Mouse (Mus musculus): ENCODE results near the gene Samd1.
"Not testable (repeated sequence)": the region's sequence is repeated elsewhere in the genome, so short reads cannot be mapped to it uniquely, and the experiment has no call there.

The Samd1 gene

DNA sequence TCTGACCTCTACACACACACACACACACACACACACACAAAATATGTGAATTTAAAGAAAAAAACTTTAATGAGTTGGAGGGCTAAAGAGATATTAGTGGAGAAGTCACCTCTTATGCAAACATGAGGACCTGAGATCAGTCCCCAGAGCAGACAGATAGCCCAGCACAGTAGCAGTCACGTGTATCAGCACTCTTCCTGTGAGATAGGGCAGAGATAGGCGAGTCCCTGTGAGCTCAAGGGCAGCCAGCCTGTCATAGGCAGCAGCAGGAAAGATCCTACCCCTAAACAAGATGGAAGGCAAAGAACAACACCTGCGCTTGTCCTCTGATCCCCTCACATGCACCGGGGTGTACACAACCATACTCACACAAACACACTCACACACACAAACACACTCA, 15.0 kb upstream of the Samd1 start:
- in situ Hi-C loops (cut with MboI; ENCODE audit: low sequenced_read_pairs), result no loop called here

DNA sequence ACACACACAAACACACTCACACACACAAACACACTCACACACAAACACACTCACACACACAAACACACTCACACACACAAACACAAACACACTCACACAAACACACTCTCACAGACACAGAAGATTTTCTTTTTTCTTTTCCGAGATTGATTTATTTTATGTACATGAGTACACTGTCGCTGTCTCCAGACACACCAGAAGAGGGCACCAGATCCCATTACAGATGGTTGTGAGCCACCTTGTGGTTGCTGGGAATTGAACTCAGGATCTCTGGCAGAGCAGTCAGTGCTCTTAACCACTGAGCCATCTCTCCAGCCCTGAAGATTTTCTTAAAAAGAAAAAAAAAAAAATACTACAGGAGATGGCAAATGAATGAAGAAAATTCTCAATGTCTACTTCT, 14.2 kb upstream of the Samd1 start:
- in situ Hi-C loops (cut with MboI; ENCODE audit: low sequenced_read_pairs), result not testable (repeated sequence)

DNA sequence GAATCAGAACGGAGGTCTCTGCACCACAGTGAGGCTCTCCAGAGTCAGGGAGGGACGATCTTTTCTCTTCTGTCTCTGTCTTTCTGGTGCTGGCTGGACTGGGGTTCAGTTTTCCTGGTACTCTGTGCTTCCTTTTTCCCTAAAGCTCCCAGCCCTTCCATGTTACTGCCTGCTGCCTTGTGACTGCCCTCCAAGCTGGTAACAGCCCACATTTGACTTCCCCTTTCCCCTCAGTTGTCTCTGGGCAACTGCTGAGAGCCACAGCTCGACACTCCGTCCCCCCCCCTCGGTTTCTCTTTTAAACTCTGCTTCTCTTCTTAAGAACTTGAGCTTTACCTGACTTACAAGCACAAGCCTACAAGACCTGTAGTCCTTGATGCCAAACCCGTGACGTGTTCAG, 8.2 kb upstream of the Samd1 start:
- in situ Hi-C loops (cut with MboI; ENCODE audit: low sequenced_read_pairs), result no loop called here

DNA sequence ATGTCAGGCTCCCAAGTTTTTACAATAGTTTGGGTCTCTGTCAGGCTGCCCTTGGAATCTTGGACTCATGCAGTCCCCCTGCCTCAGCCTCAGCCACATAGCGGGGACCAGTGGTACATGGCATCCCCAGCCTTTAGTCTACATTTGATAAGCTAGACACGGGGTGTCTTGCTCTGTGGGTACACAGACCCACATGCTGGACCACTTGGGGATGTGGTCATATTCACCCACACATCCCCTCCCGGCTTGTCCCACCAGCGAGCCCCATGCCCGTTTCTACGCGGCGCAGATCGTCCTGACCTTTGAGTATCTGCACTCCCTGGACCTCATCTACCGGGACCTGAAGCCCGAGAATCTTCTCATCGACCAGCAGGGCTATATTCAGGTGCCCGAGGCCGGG, 7.3 kb upstream of the Samd1 start:
- in situ Hi-C loops (cut with MboI; ENCODE audit: low sequenced_read_pairs), result no loop called here

DNA sequence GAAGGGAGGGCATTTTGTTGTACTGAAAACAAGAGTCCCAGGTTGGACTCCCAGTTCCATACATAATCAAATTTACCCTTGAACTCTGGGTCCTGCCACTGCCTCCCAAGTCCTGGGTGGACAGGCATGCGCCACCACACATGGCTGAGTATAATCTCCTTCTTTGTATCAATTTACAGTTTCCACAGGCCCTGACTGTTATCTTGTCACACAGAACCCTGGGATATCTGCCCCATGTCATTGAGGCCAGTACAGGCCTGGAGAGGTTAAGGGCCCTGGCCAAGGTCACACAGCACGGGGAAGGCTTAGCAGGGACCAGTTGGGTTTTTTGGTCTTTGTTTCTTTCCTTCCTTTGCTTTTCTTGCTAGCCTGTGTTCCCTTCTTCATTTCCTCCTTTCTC, 5.0 kb upstream of the Samd1 start:
- in situ Hi-C loops (cut with MboI; ENCODE audit: low sequenced_read_pairs), result no loop called here

DNA sequence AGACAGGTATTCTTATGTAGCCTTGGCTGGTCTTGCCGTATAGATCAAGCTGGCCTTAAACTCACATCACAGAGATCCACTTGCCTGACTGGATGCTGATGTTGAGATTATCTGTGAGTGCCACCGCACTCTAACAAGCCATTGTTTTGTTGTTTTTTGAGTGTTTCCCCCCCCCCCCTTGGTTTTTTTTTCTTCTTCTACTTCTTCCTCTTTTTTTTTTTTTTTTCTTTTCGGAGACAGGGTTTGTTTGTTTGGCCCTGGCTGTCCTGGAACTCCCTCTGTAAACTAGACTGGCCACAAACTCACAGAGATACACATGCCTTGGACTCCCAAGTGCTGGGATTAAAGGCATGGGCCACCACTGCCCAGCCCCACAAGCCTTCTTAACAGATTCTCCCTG, 3.4 kb upstream of the Samd1 start:
- in situ Hi-C loops (cut with MboI; ENCODE audit: low sequenced_read_pairs), result no loop called here

DNA sequence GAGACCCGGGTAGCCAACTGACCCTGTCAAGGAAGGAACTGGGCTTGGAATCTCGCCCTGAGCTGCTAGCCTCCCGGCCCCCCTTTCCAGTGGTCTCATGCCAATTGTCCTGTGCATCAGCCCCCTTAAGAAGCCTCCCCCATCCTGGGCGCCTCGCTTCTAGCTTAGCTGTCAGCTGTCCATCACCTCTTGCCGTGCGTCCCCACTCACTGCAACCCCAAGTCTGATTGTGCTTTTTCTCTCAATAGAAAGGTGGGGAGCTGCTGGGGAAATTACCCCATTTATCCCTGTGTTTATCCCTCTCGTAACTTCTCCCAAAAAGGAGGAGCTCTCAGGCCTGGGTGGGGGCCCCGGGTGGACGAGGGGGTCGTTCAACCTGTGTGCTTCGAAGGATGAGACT, 1.5 kb upstream of the Samd1 start:
- in situ Hi-C loops (cut with MboI; ENCODE audit: low sequenced_read_pairs), result no loop called here

DNA sequence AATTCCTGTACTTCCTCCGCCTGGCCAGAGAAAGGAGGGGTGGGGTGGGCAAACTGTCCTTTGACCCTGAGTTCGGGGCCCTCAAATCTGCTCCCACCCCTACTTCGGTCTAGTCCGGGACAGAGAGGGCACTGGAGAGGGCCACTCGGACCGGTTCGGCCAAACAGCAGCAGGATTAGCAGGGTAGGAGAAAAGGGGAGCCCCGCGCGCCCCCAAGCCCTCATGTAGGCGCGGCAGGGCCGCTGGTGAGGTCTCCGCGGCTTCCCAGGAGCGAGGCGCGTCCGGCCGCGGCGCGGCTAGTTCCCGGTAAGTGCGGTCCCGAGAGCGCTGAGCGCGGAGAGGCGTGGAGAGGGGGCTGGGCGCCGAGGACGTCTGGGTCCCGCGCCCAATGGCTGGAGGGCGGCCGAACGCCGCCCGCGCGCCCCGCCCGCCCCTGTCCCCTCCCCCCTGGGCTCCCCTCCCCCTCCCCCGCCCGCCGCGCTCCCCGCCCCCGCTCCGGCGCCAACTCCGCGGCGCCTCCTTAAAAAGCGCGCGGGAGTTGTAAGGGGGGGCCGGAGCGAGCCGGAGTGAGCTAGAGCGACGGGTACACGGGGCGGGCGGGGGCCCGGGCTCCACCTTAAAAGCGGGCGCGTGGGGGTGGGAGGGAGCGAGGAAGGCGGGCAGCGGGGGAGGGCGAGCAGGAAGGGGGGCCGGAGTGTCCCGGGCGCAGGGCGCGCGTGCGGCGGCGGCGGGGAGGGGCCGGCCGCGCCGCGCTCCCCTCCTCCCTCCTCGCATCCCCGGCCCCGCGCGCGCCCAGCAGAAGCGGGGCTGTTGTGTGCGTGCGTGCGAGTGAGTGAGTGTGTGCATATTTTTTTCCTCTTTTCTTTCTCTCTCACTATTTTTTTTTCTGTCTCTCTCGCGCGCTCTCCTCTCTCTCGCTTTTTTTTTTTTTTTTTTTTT, 636 bp upstream of the Samd1 start:
- in situ Hi-C loops (cut with MboI; ENCODE audit: low sequenced_read_pairs), result no loop called here

DNA sequence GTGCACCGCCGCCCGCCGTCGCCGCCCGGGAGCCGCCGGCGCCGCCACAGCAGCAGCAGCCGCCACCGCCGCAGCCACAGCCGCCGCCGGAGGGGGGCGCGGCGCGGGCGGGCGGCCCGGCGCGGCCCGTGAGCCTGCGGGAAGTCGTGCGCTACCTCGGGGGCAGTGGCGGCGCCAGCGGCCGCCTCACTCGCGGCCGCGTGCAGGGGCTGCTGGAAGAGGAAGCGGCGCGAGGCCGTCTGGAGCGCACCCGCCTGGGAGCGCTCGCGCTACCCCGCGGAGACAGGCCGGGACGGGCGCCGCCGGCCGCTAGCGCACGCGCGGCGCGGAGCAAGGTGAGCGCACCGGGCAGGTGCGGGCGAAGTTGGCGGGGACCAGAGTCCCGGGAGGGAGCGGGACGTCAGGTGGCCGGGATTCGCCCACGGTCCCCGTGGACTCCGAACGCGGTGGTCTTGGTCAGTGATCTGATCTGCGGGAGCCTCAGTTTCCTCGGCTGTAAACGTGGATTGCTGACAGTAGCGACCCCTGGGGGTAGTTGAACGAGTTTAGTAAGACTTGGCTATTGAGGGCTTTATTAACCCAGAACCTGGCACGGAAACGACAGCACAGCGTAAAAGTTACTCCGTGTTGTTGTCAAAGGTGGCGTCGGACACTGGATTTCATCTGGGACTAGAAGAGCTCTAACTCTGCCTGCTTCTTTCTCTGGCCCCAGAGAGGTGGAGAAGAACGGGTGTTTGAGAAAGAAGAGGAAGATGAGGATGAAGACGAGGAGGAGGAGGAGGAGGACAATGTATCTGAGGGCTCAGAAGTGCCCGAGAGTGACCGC, 972 bp downstream of the Samd1 start:
- in situ Hi-C loops (cut with MboI; ENCODE audit: low sequenced_read_pairs), result no loop called here

DNA sequence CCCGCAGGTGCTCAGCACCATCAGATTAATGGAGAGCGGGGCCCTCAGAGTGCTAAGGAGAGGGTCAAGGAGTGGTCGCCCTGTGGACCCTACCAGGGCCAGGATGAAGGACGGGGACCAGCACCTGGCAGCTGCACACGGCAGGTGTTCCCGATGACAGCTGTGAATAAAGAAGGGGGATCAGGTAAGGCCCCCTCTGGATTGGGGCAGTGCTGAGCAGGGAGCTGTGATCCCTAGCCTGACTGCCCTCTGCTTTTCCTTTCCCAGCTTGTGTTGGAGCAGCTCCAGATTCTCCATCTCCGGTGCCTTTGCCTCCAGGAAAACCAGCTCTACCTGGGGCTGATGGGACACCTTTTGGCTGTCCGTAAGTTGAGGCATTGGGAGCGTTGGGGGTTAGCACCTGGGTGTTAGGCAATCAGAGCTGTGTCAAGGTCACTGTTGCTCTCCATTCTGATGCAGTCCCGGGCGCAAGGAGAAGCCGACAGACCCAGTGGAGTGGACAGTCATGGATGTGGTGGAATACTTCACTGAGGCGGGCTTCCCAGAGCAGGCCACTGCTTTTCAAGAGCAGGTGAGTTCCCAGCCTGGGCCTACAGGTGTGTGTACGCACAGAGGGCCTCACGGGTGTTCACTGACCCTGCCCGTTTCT, 1.7 kb downstream of the Samd1 start:
- in situ Hi-C loops (cut with MboI; ENCODE audit: low sequenced_read_pairs), result no loop called here

DNA sequence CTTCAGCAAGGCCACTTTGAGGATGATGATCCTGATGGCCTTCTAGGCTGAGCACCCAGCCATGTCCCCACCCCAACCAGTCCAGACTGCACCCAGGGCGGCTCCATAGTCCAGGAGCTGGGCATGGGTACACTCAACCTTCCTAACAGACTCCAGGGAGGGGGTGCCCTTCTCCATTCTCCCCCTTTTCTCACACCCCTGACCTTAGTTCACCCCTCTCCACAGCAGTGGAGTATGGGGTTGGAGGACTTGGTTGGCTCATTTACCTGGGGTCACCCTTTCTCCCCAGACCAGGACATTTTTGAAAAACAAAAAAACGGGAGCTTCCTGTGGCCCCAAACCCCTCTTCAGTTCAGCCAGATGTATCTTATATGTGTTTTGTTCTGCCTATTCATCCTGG, 2.4 kb downstream of the Samd1 start:
- in situ Hi-C loops (cut with MboI; ENCODE audit: low sequenced_read_pairs), result no loop called here

DNA sequence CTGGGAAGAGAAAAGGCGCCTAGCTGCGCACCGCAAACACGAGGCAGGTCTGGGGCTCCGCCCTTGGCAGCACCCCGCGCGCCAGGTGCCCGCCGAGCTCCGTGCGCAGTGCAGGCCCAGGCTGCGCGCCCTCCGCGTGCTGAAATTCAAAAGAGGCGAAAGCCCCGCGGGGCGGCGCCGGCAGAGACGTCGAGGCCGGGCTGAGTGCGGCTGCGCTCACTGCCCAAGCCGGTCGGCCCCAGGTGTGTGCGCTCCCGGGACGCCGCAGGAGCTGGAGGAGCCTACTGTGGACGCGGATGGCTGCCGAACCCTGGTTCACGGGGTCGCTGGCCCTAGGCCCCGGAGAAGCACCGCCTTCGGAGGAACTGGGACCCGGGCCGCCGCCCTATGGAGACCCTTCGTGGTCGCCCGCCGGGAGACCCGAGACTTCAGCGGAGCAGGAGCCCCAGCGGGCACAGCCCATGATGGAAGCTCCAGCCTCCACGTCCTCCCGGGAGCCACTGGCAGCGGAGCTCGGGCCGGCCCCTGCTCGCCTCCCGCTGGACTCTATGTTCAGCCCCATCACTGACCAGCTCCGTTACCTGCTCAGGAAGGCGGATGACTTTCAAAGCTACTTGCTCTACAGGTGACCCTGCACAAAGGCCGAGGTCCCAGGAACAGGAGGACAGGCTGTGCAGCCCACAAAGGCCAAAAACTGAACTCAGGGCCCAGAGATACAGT, 4.0 kb downstream of the Samd1 start, which contains the start of gene 1700067K01Rik:
TSS of gene 1700067K01Rik (plus strand) at position 222 of the 720 bp plus-strand sequence.
- in situ Hi-C loops (cut with MboI; ENCODE audit: low sequenced_read_pairs), result no loop called here

DNA sequence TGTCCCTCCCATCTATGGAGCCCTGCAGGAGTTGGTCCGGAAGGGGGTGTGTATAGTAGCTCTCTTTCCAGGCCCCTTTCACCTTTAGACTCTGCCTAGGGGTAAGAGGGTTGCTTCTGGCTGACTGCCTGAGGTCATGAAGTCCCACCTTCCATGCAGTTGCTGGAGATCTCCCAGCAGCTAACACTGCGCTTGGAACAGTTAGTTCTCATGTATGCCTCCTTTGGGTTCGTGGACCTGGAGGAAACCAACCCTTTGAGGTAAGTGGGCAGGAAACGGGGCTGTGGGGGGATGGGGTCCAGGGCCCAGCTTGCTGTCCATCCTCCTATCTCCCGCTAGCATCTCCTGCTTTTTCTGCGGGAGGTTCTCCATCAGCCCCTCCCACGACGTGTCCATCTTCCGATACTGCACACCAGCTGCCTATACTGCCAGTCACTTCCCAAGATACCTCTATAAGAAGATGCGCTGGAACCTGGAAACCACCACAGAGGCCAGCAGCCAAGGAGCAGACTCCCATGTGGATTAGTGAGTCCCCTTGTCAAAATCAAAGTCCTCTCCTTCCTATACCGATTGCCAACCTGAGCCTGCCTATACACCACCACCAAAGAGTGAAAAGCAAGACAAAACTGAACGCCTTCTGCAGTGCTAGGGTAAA, 5.6 kb downstream of the Samd1 start:
- in situ Hi-C loops (cut with MboI; ENCODE audit: low sequenced_read_pairs), result no loop called here

DNA sequence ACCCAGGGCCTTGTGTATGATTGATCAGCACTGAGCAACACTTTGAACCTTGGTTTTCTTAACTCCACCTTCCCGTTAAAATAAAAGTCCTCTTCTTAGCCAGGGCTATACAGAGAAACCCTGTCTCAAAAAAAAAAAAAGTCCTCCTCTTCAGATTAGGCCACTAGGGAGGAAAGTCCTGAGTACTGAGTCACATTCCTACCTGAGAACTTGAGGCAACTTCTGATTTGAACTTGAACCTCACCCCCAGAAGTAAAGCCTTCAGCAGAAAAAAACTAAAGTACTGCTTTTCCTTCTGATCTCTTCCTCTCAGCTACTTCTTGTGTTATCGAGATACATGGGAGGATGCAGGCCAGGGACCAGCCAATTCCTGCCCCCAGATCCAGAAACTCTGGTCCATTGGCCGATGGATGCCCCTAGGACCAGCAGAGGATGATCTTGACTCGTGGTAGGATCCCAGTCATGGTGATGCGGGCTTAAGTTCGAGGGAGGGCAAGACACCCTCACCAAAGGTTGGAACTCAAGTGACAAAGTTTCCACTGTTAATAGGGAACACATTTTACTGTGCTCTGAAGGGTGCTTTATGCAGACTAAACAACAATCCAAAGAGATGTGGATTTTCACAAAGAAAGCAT, 6.3 kb downstream of the Samd1 start:
- in situ Hi-C loops (cut with MboI; ENCODE audit: low sequenced_read_pairs), result no loop called here

DNA sequence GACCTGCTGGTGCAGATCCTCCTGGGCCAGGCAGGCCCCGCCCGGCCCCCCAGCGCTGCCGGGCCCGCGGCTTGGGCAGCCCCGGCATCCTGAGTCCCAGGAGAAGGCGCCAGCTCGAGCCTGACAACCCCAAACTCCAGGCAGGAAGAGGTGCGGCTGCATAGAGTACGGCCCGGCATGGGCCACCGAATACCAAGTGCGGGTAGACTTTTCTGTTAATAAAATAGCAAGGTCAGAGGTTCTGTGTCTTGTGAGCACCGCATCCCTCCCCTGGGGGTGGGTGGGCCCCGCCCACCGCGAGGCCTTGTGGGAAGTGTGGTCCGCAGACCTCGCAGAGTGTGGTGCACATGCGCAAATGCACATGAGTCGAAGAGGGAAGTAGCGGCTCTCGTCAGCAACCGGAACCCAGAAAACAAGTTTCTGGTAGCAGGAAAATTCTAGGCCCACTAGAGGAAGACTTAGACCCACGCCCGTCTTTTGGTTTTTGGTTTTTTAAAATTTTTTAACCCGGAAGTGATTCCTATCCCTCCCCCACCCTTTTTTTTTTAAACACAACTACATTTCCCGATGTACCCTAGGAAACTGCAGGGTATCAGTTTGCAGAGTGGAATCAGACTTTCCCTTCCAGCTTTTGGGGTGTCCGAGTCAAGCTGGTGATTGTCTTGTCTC, 7.2 kb downstream of the Samd1 start:
- in situ Hi-C loops (cut with MboI; ENCODE audit: low sequenced_read_pairs), result no loop called here

DNA sequence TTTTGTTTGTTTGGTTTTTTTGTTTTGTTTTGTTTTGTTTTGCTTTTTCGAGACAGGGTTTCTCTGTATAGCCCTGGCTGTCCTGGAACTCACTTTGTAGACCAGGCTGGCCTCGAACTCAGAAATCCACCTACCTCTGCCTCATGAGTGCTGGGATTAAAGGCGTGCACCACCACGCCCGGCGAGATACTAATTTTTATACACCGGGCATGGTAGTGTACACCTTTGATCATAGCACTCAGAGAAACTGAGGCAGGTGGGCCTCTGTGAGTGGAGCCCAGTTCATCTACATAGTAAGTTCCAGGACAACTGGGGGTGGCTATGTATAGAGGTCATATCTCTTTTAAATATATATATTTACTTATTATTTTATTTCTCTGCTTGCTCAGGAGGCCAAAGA, 8.0 kb downstream of the Samd1 start:
- in situ Hi-C loops (cut with MboI; ENCODE audit: low sequenced_read_pairs), result not testable (repeated sequence)

DNA sequence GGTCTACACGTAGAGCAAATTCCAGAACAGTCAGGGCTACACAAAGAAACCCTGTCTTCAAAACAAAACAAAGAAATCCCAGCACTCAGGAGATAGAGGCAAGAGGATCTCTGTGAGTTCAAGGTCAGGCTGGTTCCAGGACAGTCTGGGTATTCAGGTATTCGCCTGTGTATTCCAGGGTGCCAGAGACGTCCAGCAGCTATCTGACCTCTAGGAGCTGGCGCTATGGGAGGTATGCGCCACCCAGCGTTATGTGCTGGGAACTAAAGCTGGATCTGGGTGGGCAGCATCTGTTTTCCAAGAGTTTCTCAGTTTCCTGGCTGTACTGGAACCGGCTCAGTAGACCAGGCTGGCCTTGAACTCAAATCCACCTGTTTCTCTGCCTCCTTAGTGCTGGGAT, 10.9 kb downstream of the Samd1 start:
- in situ Hi-C loops (cut with MboI; ENCODE audit: low sequenced_read_pairs), result no loop called here

DNA sequence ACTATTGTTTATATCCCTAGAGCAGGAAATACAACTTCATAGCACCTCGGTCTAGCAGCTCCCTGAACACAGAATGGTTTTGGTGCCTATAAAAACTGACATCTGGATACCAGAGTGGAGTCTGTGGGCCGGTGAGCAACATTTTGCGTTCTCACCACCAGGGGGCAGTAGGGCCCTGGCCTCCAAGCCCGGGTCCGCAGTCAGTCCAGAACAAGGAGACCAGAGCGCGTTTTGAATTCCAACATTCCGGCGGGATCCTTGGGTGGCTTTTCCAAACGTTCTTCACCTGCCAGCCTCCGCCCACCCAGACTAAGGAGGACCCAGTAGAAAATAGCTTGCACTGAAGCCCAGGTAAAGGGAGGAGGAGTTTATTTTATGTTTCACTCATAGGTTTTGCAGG, 12.4 kb downstream of the Samd1 start:
- in situ Hi-C loops (cut with MboI; ENCODE audit: low sequenced_read_pairs), result no loop called here
